Mouse (Mus musculus) adrenal gland, postnatal 36 days (tissue): ENCODE results near the gene Foxd1. TPM values are rescaled to one million over a fixed set of nuclear protein-coding genes. Genes with fewer than 3 reads are reported as not detected.

Experiments
- DNase-seq, 2 experiments: peaks; one replicate each; pipeline ENCODE4 v3.0.0; 2021; ENCODE audit warnings: mixed read lengths in 1 of 2
- long read RNA-seq, 2 experiments: library from polyadenylated mRNA; stranded (forward); transcript quantifications; one replicate each; pipeline ENCODE4 v2.0.0; 2021; ENCODE audit warnings: borderline sequencing depth in 2 of 2
- total RNA-seq, 2 experiments: library from RNA; stranded (reverse); gene quantifications; 2 replicates each; pipeline ENCODE4 v1.2.3; 2021

Foxd1 gene
- 1 to 10 TPM in 1 of 2 experiments, under 1 TPM in 1; 0.69 to 1.0 TPM for total RNA-seq
- long read RNA-seq, experiment 1, full-length matches to known transcripts = 5 of 5 reads
- long read RNA-seq, experiment 1, partial matches to known transcripts = 0 of 5 reads
- long read RNA-seq, experiment 1, other reads (novel, unspliced or antisense) = 0 of 5 reads
- long read RNA-seq, experiment 2 = 0 reads

DNA sequence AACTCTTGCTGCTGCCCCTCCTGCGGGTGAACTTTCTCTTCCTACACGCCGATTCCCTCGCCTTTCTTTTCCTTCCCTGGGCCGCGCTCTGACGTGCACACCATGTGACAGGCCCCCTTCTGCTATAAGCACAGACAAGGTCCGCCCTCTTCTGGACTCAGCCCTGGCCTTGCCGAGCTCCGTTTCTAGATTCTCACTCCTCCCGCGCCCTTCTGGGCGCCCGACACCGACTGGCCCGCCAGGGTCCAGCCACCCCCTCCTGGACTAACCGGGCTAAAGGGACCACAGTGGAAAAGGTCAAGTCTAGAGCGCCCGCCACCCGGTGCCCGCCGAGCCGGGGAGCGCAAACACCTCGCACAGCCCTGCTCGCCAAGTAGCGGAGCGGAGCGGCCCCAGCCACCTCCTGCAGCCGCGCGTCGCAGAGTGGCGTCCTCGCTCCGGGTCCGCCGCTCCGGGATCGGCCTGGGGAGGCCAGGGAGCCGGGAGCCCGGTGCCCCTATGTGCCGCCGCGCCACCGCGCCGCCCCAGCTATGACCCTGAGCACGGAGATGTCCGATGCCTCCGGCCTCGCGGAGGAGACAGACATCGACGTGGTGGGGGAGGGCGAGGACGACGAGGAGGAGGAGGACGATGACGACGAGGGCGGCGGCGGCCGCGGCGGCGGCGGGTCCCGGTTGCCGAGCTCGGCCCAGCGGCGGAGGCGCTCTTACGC lies at the start of gene Foxd1:
Gene Foxd1 (plus strand): TSS at position 153 of the 712 bp plus-strand sequence.
- peak; percentile 40 to 43 for DNase-seq

DNA sequence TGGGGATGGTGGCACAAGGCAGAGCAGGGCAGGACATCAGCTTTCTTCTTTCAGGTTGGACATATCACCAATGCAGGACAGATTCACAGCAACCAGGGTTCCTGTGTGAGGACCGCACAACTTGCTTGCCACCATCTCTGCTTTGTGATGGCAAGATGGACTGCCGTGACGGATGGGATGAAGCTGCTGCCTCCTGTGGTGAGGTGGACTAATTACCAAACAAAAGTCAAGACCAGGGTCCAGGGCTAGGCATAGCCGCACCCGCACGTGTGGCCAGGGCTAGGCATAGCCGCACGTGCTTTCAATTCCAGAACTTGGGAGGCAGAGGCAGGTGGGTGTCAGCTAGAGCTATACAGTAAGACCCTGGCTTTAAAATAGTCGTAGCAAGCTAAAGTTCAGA lies 48.8 kb upstream of the Foxd1 start:
- no peak for DNase-seq

DNA sequence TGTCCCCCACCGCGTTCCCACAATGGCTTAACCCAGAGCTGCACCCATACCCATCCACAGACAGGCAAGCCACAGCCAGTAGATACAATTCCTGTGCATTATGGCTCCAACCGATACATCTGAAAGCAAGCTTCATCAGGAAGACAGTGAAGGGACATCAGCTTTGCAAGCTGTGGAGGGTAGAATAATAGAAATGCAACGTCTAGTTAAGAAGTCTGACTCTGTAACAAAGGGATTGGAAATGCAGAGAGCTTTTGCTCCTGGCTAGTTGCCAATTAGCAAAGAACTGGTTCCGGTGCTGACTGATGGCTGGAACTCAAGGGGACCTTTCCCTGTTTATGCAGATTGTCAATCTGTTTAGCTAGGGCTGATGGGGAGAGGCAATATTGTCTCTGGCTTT lies 47.6 kb upstream of the Foxd1 start:
- DNase-seq = no peak

DNA sequence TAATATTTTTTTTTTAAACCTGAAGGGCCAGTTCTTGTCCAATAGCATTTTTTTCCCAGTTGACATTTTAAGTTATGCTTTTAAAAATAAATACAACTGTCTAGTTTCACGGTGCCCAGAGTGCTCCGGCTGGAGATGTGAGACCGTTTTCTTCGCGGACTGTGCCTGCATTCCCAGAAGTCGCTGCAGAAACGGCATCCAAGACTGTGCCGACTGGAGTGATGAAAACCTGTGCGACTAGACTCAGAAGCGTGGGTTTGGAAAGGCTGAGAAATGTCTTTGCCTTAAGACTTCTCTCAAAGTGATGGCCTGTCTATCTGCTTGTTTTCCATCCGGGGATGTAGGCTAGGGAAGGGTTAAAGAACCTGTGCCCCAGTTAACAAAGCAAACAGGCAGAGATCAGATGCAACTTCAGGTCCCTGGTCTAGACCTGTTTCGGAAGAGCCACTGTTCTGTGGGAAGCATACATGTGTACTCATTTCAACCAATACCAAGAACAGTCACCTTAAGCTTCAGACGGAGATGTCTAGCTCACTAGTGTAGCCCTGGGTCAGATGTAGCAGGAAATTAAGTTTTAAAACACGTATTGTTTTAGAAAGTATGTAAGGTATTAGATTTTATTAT lies 47.1 kb upstream of the Foxd1 start:
- DNase-seq = no peak

DNA sequence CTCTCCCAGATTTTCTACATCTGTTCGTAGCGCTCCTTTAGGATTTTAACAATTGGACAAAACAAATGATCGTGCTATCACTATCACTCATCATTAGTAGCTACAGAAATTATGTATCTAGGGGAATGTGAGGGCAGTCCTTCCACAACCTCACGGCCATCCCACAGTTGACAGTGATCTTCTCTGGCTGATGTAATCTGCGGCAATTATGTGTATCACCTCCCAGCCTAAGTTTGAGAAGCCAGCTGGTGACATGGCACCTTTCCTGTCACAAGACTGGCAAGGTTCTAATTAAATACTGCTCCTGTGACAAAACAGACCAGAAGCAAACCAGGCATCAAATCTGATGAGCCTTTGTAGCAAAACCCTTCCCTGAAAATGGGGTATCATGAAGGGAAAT lies 46.0 kb upstream of the Foxd1 start:
- no peak for DNase-seq

DNA sequence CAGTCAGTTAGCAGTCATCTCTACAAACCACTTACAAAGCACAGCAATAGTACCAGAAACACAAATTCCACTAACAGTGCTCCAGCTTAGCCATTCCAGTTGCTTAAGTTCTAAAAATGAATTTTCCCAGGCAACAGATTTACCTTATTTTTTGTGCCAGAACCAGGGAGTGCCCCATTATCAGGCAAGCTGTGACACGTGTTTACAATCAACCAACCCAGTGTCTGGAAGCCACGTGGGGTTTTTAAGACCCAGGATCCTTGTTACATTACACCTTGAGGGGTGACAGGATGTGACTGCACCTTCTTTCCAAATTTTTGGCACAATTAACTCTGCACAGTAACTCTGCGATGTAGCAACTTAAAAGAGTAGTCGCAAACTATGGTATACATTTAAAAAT lies 45.3 kb upstream of the Foxd1 start:
- no peak for DNase-seq

DNA sequence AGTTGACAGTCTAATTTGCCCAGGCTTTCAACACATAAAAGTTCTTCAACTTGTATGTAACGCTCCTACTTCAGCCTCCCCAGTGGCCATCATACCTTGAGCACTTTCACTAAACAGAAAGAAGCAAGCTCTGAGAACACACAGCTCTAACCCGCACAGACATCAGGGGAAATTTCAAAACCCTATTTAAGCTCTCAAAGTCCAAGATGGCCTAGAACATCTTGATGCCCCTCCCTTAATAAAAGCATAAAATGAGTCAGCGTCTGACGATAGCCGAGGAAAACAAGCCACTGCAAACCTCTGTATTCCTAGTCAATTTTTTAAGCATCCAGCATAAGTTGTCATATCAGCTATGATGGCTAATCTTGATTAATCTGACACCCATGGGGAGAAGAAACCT lies 42.4 kb upstream of the Foxd1 start:
- DNase-seq = no peak

DNA sequence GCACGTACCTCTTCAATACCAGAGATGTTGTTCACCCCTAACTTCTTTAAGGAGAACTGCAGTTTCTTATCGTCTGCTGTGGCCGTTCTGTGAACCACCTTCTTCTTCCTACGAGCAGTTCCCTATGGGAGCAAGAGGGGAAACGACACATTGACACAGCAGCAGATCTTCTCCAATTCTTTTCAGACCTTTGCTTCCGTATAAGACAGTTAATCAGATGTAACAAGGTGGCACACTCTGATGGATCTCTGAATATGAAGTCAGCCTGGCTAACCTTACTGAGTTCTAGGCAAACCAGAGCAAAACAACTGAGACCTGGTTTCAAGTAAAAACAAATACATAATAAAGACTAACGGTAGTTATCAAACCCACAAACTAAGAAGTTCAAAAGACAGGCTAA lies 40.4 kb upstream of the Foxd1 start:
- DNase-seq = no peak

DNA sequence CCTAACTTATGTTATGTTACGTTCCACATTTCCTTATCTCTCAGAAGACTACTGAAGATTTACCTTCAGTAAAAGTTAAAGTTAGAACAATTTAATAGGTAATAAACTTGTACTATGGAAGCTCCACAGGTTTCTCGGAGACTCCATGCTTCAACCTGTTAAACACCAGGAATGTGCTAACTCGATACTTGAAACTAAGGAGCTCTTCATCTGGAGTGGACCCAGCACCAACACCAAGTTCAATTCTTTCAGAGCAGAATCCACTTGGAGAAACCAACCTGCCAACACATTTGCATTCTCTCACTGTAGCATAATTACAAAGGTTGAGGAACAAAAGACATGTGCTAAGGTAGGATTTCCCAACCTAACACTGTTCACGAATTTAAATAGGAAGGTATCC lies 38.9 kb upstream of the Foxd1 start:
- no peak for DNase-seq

DNA sequence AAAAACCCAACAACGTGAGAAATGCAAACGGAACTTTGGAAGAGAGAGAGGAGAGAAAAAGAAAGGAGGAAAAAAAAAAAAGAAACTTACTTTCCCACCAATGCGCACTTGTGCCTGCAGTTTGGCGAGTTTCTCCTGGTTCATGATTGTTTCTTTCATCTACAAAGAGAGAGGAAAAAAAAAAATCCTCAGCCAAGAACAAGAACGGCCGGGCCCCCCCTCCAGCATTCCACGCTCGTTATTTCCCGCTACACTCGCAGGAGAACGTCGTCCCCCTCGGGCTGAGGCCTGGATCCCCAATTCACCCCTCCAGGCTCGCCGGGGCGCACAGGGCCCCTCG lies 37.9 kb upstream of the Foxd1 start:
- DNase-seq = no peak

DNA sequence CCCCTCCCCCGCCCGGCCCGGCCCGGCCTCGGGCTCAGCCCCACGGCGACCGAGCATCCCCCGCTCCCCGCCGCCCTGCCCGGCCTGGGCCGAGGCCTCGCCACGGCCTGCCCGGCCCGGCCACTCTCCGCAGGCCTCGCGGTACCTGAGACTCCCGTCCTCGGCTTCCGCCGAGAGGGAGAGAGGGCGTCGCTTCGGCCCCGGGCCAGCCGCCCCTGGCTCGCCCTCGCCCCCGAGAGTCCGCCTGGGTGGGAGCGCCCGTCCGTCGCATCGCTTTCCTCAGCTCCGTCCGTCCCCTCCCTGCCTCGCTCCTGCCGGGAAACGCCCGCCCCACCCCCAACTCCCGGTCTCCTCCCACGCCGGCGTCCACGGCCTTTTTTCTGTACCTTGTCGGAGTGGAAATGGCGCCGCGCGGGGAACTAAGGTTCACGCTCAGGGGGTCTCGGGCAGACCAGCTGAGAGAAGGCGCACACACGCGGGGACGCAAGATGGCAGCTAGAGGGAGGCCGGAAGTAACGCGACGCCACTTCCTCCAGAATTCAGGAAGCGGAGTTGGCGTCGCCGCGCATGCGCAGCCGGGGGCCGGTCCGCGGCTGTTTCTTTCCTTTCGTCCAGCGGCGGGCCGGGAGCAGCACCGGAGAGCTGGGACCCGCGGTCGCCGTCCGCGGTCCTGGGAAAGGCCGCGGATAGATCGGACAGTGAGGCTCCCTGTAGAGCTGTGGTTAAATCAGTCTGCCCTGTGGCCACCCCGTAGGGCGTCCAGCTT lies 37.4 kb upstream of the Foxd1 start, which contains the start of gene Btf3:
Gene Btf3 (minus strand): TSS at position 527 of the 766 bp plus-strand sequence.
- DNase-seq = peak; percentile 96 to 98

DNA sequence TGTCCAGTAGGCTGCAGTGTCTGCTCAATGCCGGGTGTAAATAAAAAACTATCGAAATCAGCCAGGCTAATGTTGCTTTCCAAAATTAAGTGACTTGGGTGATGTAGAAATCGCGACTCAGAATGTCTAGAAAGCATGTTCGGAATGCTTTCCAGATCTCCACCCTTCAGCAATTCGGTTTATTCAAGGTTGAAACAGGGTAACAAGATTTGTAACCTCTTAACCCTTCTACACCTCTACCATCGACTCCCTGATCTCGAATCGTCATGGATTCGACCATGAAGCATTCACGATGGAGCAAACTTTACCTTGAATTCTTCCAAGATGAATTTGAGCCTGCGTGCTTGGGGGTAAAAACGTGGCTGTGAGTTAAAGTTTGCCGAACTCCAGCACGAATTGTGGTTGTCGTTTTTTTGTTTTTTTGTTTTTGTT lies 36.8 kb upstream of the Foxd1 start:
- peak in 1 of 2 experiments; percentile 6 for DNase-seq

DNA sequence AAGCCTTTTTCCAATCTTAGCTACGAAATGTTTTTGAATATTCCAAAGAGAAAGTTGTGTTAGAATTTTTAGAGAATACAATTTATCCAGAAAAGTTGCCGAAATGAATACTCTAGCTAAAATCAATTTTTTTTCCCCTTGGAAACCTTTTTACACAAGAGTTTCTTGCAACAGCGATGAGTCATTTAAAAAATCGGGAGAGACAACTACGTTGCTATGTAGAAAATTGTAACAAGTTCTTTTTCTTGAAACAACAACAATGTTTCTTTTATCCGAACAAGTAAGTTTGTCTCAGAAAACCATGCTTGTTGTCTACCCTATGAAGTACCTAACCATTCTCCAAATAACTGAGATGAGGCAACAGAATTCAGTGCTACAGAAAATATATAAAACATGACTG lies 36.1 kb upstream of the Foxd1 start:
- DNase-seq = no peak

DNA sequence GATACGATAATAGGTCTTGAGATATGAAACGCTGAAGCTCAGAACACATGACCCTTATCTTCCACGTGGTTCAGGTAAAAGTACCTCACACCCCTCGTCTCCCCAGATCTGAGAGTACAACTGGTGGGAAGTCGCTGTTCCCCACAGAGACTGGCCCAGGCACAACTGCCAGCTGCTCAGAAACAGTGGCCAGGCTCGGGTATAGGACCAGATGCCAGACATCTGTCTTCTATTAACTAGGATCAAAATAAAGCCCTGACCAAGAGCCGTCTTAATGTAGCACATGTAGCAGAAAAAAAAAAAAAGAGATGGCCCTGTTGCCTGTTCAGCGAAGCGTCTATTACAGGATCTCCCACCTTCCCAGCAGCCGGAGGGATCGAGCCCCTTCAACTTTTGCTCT lies 29.0 kb upstream of the Foxd1 start:
- no peak for DNase-seq

DNA sequence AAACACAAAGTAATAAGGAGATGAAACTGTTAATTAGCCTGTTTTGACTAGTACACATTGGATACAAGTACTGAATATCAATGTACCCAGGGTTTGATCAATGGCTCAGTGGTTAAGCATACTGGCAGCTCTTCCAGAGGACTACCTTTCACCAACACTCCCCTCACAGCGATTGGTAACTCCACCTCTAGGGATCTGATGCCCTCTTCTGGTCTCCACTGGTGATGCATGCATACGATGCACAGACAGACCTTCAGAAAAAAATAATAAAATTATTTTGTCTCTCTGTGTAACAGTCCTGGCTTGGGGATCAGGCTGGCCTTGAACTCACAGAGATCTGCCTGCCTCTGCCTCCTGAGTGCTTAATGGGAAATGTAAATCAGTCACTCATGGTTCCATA lies 21.9 kb upstream of the Foxd1 start:
- DNase-seq = peak; percentile 32 to 50

DNA sequence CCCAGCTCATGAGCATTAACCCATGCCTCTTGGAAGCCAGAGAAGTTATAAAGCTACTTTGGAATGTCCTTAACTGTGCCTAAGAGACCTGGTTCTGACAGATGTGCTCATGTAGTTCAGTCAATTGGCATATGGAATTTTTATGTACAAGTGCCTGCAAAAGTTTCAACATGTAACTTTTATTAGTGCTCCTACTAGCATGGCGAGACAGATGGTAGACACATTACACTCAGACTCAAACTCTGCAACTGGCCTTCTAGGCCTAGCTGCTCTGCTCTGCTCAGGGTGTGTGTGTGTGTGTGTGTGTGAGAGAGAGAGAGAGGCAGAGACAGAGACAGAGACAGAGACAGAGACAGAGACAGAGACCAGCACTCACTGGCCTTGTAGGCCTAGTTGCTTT lies 17.8 kb upstream of the Foxd1 start:
- DNase-seq = no peak

DNA sequence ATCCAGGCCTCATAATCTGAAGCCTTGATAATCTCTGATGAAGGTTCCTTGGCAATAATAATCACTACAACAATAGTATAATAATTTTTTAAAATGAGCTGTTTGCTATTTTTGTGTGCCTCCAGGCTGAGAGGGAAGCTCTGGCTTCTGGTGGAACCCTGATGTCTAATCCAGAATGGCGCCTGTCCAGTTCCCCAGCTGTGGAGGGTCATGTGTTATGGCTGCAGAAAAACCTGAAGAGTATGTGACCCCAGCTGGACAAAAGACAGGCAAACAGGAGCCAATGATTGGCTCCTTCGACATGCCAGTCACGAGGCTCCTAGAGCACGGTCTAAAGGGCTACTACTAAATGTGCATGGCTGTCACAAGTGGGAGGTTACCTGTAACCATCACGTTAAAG lies 13.5 kb upstream of the Foxd1 start:
- DNase-seq = no peak

DNA sequence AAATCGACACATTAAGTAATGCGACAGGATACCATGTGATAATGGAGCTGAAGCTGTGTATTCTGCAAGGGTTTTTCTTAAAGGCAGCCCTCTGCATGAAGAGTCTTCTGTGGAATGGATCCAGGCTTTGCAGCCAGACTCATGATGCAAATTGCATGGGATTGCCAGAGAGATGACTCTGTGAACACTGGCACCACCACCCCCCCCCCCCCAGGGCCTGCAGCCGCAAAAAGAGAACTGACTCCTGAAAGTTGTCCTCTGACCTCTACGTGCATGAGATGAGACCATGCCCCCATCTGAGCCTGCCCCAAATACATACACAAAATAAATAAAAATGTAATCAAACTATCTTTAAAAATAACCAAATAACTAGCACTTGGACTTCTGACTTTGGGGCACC lies 4.6 kb upstream of the Foxd1 start:
- no peak for DNase-seq

DNA sequence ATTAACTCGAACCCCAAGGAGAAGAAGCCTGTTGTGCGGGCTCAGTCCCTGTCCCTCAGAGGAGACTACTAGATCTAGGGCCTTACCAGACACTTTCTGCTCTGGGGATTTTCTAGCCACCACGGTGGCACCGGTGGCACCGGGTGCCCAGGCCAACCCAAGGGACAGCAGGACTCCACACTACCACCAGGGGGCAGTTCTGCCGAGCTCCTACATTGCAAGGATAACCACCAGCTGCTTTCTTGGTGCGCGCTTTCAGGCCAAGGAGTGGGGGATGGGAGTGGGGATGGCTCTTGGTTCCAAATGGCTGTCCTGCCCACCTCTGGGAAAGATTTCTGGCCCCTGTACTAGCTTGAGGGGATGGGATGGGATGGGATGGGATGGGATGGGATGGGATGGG lies 2.5 kb upstream of the Foxd1 start:
- DNase-seq = peak; percentile 48 to 60

DNA sequence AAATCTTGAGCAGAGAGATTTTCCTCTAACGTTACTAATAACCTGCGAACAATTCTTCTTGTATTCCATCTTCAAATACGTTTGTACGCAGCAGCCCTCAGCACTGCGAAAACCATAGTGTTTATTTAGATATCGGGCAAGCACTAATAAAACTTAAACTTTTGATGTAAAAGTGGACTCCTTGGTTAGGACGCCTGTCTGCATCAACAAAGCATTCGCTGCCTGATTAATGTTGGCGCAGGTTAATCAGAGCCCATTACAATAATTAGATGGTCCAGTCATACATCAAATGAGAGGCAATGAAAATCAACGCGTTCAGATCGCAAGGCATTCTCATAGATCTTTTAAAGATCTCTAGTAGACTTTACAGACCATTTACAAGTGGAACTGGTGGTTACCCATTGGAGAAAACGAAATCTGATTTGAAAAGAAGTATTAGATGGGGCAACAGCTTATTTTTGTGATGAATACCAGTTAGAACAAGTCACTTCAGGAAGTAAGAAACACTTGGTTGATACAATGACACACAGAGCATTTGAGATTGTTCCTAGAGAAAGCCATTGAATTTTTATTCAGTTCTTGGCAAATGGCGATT lies 1.6 kb upstream of the Foxd1 start:
- no peak for DNase-seq

DNA sequence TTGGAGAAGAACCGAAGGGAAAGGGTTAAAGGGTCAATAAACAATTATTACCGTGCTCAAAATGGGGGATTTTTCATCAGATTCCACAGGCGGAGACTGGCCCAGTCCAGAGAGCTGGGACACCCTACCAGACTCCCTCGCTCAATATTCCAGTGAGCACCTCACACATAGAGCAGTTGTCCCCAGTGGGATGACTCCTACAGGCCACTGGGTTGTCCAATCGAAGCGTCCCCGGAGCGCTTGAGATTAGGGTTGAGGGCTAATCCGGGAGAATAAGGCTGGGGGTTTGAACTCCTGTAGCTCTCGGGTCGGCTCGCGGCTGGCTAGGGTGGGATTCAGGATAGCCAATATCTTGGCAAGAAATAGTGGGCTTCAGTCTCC lies 343 bp upstream of the Foxd1 start:
- no peak for DNase-seq

DNA sequence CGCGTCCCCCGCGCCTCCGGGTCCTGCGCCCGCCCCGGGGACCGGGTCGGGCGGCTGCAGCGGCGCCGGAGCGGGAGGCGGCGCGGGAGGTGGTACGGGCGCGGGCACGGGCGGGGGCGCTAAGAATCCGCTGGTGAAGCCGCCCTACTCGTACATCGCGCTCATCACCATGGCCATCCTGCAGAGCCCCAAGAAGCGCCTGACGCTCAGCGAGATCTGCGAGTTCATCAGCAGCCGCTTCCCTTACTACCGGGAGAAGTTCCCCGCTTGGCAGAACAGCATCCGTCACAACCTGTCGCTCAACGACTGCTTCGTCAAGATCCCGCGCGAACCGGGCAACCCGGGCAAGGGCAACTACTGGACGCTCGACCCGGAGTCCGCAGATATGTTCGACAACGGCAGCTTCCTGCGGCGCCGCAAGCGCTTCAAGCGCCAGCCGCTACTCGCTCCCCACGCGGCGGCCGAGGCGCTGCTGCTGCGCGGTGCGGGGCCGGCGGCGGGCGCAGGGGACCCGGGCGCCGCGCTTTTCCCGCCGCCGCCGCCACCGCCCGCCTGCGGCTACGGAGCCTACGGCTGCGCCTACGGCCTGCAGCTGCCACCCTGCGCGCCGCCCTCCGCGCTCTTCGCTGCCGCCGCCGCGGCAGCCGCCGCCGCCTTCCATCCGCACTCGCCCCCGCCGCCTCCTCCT lies 973 bp downstream of the Foxd1 start:
- DNase-seq = peak; percentile 12 to 15
